Mouse (Mus musculus): ENCODE data around the gene Ccr1l1. TPM values are rescaled to one million over a fixed set of nuclear protein-coding genes. Genes with fewer than 3 reads are reported as not detected.

Ccr1l1 gene
- total RNA-seq, 4 experiments from 2014 or later = not detected

- no peak for DNase-seq (ENCODE audit: low spot score in 2 of 2)
These were observed 18.0 kb downstream of the Ccr1l1 start for GRCm38 (mm10) chr9:123960161-123960560.

- DNase-seq (ENCODE audit: low spot score in 2 of 2) = no peak
These were observed 20.2 kb downstream of the Ccr1l1 start for GRCm38 (mm10) chr9:123957911-123958413.

GRCm38 (mm10) chr9:123956892-123957291 lies 21.3 kb downstream of the Ccr1l1 start:
- no peak for DNase-seq (ENCODE audit: low spot score in 2 of 2)

GRCm38 (mm10) chr9:123953551-123953950 lies 24.7 kb downstream of the Ccr1l1 start:
- DNase-seq (ENCODE audit: low spot score in 2 of 2) = no peak

GRCm38 (mm10) chr9:123951176-123951575 lies 27.0 kb downstream of the Ccr1l1 start:
- DNase-seq (ENCODE audit: low spot score in 2 of 2) = no peak

GRCm38 (mm10) chr9:123949432-123949831 lies 28.8 kb downstream of the Ccr1l1 start:
- no peak for DNase-seq (ENCODE audit: low spot score in 2 of 2)

GRCm38 (mm10) chr9:123947815-123948214 lies 30.4 kb downstream of the Ccr1l1 start:
- no peak for DNase-seq (ENCODE audit: low spot score in 2 of 2)

- no peak for DNase-seq (ENCODE audit: low spot score in 2 of 2)
These were observed 36.2 kb downstream of the Ccr1l1 start for GRCm38 (mm10) chr9:123942025-123942424.

GRCm38 (mm10) chr9:123941316-123941715 lies 36.9 kb downstream of the Ccr1l1 start:
- no peak for DNase-seq (ENCODE audit: low spot score in 2 of 2)

GRCm38 (mm10) chr9:123940628-123941027 lies 37.6 kb downstream of the Ccr1l1 start:
- no peak for DNase-seq (ENCODE audit: low spot score in 2 of 2)

GRCm38 (mm10) chr9:123940168-123940567 lies 38.0 kb downstream of the Ccr1l1 start:
- no peak for DNase-seq (ENCODE audit: low spot score in 2 of 2)

GRCm38 (mm10) chr9:123937989-123938388 lies 40.2 kb downstream of the Ccr1l1 start:
- DNase-seq (ENCODE audit: low spot score in 2 of 2) = no peak

- DNase-seq (ENCODE audit: low spot score in 2 of 2) = no peak
These were observed 41.5 kb downstream of the Ccr1l1 start for GRCm38 (mm10) chr9:123936604-123937280.

- no peak for DNase-seq (ENCODE audit: low spot score in 2 of 2)
These were observed 42.4 kb downstream of the Ccr1l1 start for GRCm38 (mm10) chr9:123935776-123936175.

- no peak for DNase-seq (ENCODE audit: low spot score in 2 of 2)
These were observed 42.9 kb downstream of the Ccr1l1 start for GRCm38 (mm10) chr9:123935346-123935745.

GRCm38 (mm10) chr9:123933716-123934445 lies 44.3 kb downstream of the Ccr1l1 start:
- DNase-seq (ENCODE audit: low spot score in 2 of 2) = no peak

GRCm38 (mm10) chr9:123932911-123933675 lies 45.1 kb downstream of the Ccr1l1 start:
- no peak for DNase-seq (ENCODE audit: low spot score in 2 of 2)

GRCm38 (mm10) chr9:123931761-123932700 lies 46.2 kb downstream of the Ccr1l1 start:
- DNase-seq (ENCODE audit: low spot score in 2 of 2) = no peak

GRCm38 (mm10) chr9:123930926-123931325 lies 47.3 kb downstream of the Ccr1l1 start:
- no peak for DNase-seq (ENCODE audit: low spot score in 2 of 2)

GRCm38 (mm10) chr9:123930476-123930875 lies 47.7 kb downstream of the Ccr1l1 start:
- no peak for DNase-seq (ENCODE audit: low spot score in 2 of 2)

GRCm38 (mm10) chr9:123929936-123930335 lies 48.3 kb downstream of the Ccr1l1 start:
- DNase-seq (ENCODE audit: low spot score in 2 of 2) = no peak

Data from layer of hippocampus, adult 8-10 months (tissue).